Mouse (Mus musculus) embryonic facial prominence, embryonic 10.5 days (tissue): ENCODE measurements at regions not wholly inside any gene's neighbourhood (a gene's known extent, or its start where the extent isn't known, plus 50 kb on each side); places are given as distances from the start of the nearest gene placed in this dataset.

Source experiments
- DNase-seq: peaks from one replicate; pipeline ENCODE4 v3.0.0-alpha.2; 2017; ENCODE audit warnings: low spot score
- H3K27ac ChIP-seq: fragments of 300-500 bp; sonication (generic); replicated peaks from 2 replicates; pipeline ENCODE4 v1.5.1; 2016; ENCODE audit warnings: mild to moderate bottlenecking
- H3K27me3 ChIP-seq: fragments of 300-500 bp; sonication (generic); replicated peaks from 2 replicates; pipeline ENCODE4 v1.6.1; 2016; ENCODE audit warnings: low read depth, mild to moderate bottlenecking; ENCODE audit not compliant: poor library complexity, severe bottlenecking
- H3K36me3 ChIP-seq: fragments of 300-500 bp; sonication (generic); replicated peaks from 2 replicates; pipeline ENCODE4 v1.6.1; 2016; ENCODE audit warnings: mild to moderate bottlenecking, moderate library complexity
- H3K4me1 ChIP-seq: fragments of 300-500 bp; sonication (generic); 2 replicates; pipeline ENCODE4 v1.6.1; 2016
- H3K4me3 ChIP-seq: fragments of 300-500 bp; sonication (generic); 2 replicates; pipeline ENCODE4 v1.5.1; 2016; ENCODE audit warnings: mild to moderate bottlenecking, moderate library complexity
- H3K9me3 ChIP-seq: fragments of 300-500 bp; sonication (generic); 2 replicates; pipeline ENCODE4 v1.6.1; 2016; ENCODE audit warnings: mild to moderate bottlenecking
- WGBS: fragments of 180-500 bp; shearing (Covaris S2); methylation state at CpG from one replicate; pipeline ENCODE4 v1.1.7; 2016; 5-methylcytosine and 5-hydroxymethylcytosine counted together

DNA sequence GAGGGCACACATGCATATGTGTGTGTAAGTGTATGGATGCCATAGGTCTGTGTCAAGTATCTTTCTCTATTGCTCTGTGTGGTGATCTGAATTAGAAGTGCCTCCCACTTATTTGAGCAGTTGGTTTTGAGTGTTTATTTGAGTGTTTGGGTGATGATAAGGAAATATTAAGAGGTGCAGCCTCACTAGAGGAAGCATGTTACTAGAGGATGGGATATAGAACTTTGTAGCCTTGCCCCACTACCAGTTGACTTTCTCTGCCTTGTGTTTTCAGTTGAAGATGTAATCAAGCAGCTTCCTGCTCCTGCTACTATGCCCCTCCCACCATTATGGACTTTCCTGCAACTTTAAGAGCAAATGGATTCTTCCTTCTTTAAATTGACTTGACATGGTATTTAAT lies 799.6 kb upstream of the Lcorl start:
- no peak overlapping the region for H3K4me3 ChIP-seq
- H3K27ac ChIP-seq = no peak overlapping the region
- no peaks in the 10 kb centered on the region for H3K4me1 ChIP-seq
- no peak for DNase-seq
- no peaks in the 10 kb centered on the region for H3K9me3 ChIP-seq
- H3K27me3 ChIP-seq = no peaks in the 10 kb centered on the region
- H3K36me3 ChIP-seq = no peaks in the 10 kb centered on the region

GRCm38 (mm10) chr5:46654189-46654588 lies 796.8 kb upstream of the Lcorl start:
- no peak for DNase-seq
- Histone ChIP-seq H3K4me3 (no peak overlapping the region), H3K27me3 (no peaks in the 10 kb centered on the region), H3K4me1 (no peaks in the 10 kb centered on the region), H3K27ac (no peak overlapping the region), H3K9me3 (no peaks in the 10 kb centered on the region), H3K36me3 (no peaks in the 10 kb centered on the region)
- WGBS = 92% methylated on average over 1 of the region's 1 CpGs

GRCm38 (mm10) chr5:46643009-46643408 lies 785.6 kb upstream of the Lcorl start:
- WGBS = 81% methylated on average over 2 of the region's 2 CpGs
- Histone ChIP-seq H3K4me1 (no peaks in the 10 kb centered on the region), H3K27ac (no peak overlapping the region), H3K27me3 (no peaks in the 10 kb centered on the region), H3K36me3 (no peaks in the 10 kb centered on the region), H3K9me3 (no peaks in the 10 kb centered on the region), H3K4me3 (no peak overlapping the region)
- no peak for DNase-seq

DNA sequence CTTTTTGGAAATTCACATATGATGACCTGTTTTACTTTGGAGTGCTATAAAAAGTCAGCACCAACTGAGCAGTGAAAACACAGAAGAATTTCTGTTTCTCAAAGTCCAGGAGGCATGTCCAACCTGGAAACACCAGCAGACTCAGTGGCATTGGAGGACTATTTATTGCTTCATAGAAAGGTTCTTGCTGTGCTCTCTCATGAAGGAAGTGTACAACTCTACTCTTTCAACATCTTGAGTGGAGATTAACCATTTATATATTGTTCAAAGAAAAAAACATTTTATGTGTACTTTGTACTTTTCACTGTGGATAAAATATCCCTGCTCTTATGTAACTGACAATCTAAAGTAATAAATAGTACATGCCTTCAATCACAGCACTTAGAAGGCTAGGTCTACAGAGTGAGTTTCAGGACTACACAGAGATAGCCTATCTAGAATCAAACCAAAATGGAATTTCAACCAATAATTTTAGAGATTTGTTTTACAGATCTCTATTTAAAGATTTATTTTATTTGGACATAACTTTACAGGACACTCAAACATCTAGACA lies 777.8 kb upstream of the Lcorl start:
- Histone ChIP-seq H3K9me3 (no peaks in the 10 kb centered on the region), H3K4me3 (no peak overlapping the region), H3K4me1 (no peaks in the 10 kb centered on the region), H3K27me3 (no peaks in the 10 kb centered on the region), H3K27ac (no peak overlapping the region), H3K36me3 (no peaks in the 10 kb centered on the region)
- no peak for DNase-seq
